Mouse (Mus musculus) brain, embryonic 14.5 days (tissue): ENCODE measurements at regions not wholly inside any gene's neighbourhood (a gene's known extent, or its start where the extent isn't known, plus 50 kb on each side); places are given as distances from the start of the nearest gene placed in this dataset.
A peak's percentile ranks its signal among the peaks of the same experiment; 100 is the strongest.

ENCODE experiments used
- DNase-seq: peaks from one replicate; pipeline ENCODE4 v3.0.0-alpha.2; 2011; ENCODE audit warnings: low read depth
- CTCF ChIP-seq: fragments of 200-500 bp; IDR thresholded peaks from 2 replicates; pipeline ENCODE4 v1.5.1; 2012; ENCODE audit warnings: inconsistent platforms, mild to moderate bottlenecking, moderate library complexity, borderline replicate concordance; ENCODE audit not compliant: insufficient read depth, insufficient read length; ENCODE audit errors: extremely low read depth
- POLR2A ChIP-seq: fragments of 200-500 bp; IDR thresholded peaks from 2 replicates; pipeline ENCODE4 v1.6.1; 2012; ENCODE audit warnings: mild to moderate bottlenecking, inconsistent platforms, borderline replicate concordance; ENCODE audit not compliant: poor library complexity, insufficient read depth, insufficient read length, severe bottlenecking; ENCODE audit errors: extremely low read depth

- DNase-seq: peak; percentile 46
- TF ChIP-seq POLR2A: no peak
- no peak for TF ChIP-seq CTCF
These were observed 152.3 kb upstream of the Tnfaip3 start for GRCm38 (mm10) chr10:19167641-19168271.

- TF ChIP-seq POLR2A (no peak), CTCF (no peak)
- DNase-seq: no peak
These were observed 151.6 kb upstream of the Tnfaip3 start for GRCm38 (mm10) chr10:19167101-19167500.

- TF ChIP-seq CTCF: no peak
- no peak for TF ChIP-seq POLR2A
- DNase-seq: no peak
These were observed 146.6 kb upstream of the Tnfaip3 start for GRCm38 (mm10) chr10:19162104-19162503.

GRCm38 (mm10) chr10:19161149-19161548, 145.7 kb upstream of the Tnfaip3 start:
- TF ChIP-seq POLR2A (no peak), CTCF (no peak)

GRCm38 (mm10) chr10:19154041-19154440, 138.6 kb upstream of the Tnfaip3 start:
- no peak for DNase-seq
- no peak for TF ChIP-seq CTCF
- no peak for TF ChIP-seq POLR2A

More at GRCm38 (mm10) chr10:19161149-19161548, 145.7 kb upstream of the Tnfaip3 start:
- no peak for DNase-seq

- TF ChIP-seq CTCF (no peak), POLR2A (no peak)
- no peak for DNase-seq
These were observed 137.3 kb upstream of the Tnfaip3 start for GRCm38 (mm10) chr10:19152773-19153172.

- DNase-seq: no peak
- TF ChIP-seq POLR2A (no peak), CTCF (no peak)
These were observed 135.3 kb upstream of the Tnfaip3 start for GRCm38 (mm10) chr10:19150766-19151165.

- TF ChIP-seq CTCF (no peak), POLR2A (no peak)
- DNase-seq: no peak
These were observed 134.5 kb upstream of the Tnfaip3 start for GRCm38 (mm10) chr10:19150005-19150404.

GRCm38 (mm10) chr10:19149196-19149869, 133.9 kb upstream of the Tnfaip3 start:
- TF ChIP-seq POLR2A (no peak), CTCF (no peak)
- DNase-seq: no peak

- no peak for DNase-seq
- no peak for TF ChIP-seq CTCF
- TF ChIP-seq POLR2A: no peak
These were observed 126.0 kb upstream of the Tnfaip3 start for GRCm38 (mm10) chr10:19141481-19141880.

- TF ChIP-seq POLR2A (no peak), CTCF (no peak)
- no peak for DNase-seq
These were observed 125.2 kb upstream of the Tnfaip3 start for GRCm38 (mm10) chr10:19140628-19141027.

- DNase-seq: peak; percentile 6
- TF ChIP-seq POLR2A: no peak
- TF ChIP-seq CTCF: no peak
These were observed 123.8 kb upstream of the Tnfaip3 start for GRCm38 (mm10) chr10:19139234-19139633.
